Mouse (Mus musculus): ENCODE measurements around the gene Arrdc2.
A peak's percentile ranks its signal among the peaks of the same experiment; 100 is the strongest.

Arrdc2 gene

GRCm38 (mm10) chr8:70839408-70840351 lies at the start of gene Arrdc2:
Gene Arrdc2 (minus strand): TSS chr8:70839720.
- peak; percentile 98 for DNase-seq

DNA sequence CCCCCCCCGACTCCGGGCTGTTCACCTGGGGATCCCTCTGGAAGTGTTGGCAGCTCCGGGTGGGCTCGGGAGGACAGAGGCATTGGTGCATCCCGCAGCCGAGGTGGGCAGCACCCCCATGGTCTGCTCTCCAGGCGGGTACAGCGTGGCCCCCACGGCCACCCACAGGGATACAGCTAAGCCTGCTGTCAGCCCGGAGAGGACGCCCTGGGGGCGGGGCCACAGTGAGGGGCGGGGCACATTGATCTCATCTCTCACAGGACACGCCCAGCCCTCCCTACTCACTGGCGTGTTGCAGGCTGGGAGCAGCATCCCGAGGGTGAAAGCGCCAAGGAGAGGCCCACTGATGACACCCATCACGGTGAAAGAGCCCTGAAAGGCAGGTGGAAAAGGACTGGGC lies 48.1 kb upstream of the Arrdc2 start:
- DNase-seq: no peak

DNA sequence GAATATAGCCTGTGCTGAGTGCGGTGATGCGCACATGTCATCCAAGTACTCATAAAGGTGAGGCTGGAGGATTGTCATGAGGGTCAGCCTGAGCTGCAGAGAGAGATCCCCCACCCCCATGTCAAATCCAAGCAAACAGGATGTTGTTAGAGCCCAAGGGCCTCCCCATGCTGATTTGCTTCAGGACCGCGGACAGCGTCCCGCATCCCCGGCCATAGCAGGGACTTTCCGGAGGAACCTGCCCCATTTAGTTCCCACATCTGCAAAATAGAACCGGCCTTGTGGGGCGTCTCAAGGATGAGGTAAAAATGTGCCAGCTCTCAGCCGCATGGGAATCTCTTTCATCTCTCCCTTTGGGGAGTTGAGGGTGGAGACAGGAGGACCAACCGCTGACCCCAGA lies 46.1 kb upstream of the Arrdc2 start:
- DNase-seq: no peak

DNA sequence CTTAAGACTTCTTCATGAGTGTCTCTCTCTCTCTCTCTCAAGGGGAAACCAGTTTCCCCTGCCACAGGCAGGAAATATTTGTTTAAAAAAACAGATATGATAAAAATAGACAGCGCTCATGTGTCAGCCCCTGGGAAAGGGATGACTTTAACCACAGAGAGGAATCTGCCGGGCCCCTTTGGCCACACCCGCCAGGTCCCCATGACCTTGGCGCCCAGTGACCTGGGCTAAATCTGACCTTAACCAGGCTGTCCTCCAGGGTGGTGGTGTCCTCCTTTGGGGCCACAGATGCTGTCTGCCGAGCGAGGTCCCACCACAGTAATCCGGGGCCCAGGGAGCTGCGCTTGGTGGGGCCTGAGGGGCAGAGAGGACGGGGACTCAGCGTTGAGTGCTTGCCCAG lies 45.2 kb upstream of the Arrdc2 start:
- DNase-seq: no peak

DNA sequence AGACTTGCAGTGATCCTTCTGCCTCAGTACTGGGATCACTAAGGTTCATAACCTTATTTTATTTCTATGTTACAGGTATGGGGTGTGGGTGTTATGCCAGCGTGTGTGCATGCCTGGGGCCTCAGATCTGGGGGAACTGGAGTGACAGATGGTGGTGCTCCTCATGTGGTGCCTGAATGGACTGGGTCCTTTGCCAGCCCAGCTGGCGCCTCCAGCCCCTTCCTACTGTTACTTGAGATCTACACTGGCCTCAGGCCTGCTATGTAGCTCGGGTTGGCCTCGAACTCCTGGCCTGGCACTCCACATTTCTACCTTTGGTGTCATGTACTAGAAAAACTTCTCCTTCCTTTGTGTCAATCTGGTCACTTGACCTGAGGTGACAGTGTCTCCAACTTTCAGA lies 44.7 kb upstream of the Arrdc2 start:
- DNase-seq: no peak

DNA sequence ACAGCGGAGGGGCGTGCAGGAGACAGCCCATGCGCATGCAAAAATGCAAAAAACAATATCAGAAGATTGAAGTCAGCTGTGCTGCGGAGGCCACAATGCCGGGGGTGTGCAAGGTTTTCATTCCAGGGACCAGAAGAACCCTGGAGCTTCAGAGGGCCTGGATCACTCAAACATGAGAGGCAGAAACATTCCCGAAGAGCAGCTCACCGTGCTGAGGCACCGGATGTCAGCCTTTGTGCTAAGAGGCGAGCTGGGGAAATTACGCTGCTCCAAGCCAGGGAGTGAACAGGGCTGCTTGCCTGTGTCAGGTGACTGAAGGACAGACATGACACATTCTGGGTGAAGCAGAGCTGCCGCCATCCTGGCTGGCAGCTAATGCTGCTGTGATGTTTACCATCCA lies 41.0 kb upstream of the Arrdc2 start:
- no peak for DNase-seq

GRCm38 (mm10) chr8:70880126-70880525 lies 40.6 kb upstream of the Arrdc2 start:
- peak; percentile 92 for DNase-seq

DNA sequence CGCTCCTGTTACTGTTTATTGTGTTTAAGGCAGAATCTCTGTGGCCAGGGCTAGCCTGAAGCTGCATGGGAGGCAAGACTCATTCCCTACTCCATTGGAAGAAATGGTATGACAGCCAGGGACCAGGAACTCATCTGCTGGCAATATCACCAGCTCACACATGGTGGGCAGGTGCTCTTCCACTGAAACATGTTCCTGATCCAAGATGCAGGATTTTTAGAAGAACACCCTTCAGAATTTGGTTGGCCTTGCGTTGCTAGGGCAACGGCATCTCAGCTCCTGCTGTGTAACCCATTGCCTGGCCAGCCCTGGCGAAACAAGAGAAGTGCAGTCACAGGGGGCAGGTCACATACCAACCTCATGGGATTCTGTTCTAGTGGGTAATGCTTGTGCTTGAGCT lies 40.0 kb upstream of the Arrdc2 start:
- DNase-seq: no peak

GRCm38 (mm10) chr8:70878178-70878577 lies 38.7 kb upstream of the Arrdc2 start:
- DNase-seq: no peak

DNA sequence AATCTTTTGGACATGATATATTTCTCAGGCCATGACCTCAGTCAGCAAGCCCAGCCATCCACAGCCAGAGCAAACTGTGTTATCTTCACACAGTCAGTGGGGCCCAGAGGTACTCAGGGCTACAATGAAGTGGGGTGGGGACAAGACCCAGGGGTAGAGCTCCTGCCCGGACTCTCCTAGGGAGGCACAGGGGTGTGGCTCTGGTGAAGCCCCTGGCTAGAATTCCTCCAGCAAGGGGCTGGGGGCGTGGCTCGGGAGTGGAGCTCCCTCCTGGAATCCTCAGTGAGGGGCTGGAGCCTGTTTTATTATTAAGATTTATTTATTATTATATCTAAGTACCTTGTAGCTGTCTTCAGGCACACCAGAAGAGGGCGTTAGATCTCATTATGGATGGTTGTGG lies 36.9 kb upstream of the Arrdc2 start:
- DNase-seq: no peak

DNA sequence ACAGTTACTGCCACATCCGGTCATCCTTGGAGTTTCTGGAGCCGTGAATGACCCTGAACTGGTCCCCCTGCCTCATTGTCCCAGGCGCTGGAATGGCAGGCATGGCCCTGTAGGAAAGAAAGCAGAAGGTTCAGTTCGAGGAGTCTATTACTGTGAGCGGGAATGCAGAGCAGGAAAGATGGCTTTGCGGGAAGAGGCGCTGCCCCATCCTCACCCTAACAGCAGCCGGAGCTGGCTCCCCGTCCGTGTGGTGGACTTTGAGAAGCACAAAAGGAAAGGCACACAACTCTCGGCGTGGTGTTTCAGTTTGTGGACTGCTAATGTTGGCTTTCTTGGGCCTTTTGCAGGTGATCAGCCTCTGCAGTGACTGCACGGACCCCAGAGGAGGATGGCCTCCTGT lies 34.9 kb upstream of the Arrdc2 start:
- no peak for DNase-seq

DNA sequence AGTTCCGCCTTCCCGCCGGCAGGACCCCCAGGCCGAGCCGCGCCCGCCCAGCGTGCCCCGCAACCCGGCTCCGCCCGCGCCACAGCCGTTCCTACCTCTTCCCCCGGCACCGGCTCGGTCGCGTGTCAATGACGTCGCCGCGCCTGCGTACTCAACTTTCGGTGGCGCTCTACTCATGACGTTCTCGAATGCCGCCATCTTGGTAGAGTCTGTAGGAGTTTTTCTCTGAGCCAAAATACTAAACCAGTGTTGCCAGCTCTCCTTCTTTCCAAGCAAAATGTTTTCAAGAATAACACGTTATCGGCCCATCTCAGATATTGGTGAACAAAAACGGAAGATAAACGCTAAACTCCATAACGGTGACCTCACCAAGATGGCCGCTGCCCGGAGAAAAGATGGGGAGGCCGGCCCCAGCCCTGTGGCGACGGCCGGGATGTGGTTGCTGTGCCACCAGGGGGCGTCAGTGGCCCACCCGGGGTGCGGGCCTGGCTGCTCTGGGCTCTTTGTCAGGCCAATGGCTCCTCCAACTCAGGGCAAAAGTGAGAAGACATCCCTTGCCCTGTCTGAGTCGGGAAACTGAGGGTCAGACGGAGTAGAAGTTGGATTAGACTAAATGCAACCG lies 34.0 kb upstream of the Arrdc2 start, which contains the start of gene Ccdc124:
Ccdc124 (minus strand) TSS at position 572 of the 622 bp plus-strand sequence.
- peak; percentile 94 for DNase-seq

GRCm38 (mm10) chr8:70872643-70873363 lies 33.3 kb upstream of the Arrdc2 start:
- no peak for DNase-seq

GRCm38 (mm10) chr8:70871195-70871807 lies 31.8 kb upstream of the Arrdc2 start:
- DNase-seq: no peak

- DNase-seq: peak; percentile 62
Observed at GRCm38 (mm10) chr8:70869601-70870041, 30.1 kb upstream of the Arrdc2 start.

- no peak for DNase-seq
Observed at GRCm38 (mm10) chr8:70869199-70869571, 29.7 kb upstream of the Arrdc2 start.

DNA sequence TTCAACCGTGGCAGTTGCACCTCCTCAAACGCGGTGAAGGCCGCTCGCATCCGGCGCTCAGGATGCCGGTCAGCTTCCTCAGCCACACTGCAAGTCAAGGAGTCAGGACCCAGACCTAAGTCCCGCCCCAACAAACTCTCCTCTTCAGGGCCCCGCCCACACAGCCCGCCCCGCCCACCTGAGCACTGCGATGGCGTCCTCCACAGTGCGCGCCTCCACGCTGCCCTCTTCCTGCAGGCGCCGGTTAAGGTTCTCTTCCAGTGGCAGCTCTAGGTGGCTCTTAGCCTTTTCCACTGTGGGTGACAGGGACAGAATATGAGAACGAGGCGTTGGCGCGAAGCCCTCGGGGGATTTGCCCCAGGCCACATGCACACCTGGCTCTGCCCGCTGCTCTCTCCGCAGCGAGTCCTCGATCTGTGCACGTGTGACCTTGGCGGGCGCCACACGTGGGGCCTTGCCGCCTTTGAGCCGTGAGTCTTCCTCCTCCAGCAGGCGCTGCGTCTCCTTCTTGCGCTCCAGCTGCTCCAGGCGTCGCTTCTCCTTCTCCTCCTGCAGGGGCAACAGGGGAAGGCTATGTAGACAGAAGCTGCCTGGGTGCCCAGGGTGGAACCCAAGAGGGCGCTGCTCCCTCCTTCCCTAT lies 29.2 kb upstream of the Arrdc2 start:
- DNase-seq: peak; percentile 43

DNA sequence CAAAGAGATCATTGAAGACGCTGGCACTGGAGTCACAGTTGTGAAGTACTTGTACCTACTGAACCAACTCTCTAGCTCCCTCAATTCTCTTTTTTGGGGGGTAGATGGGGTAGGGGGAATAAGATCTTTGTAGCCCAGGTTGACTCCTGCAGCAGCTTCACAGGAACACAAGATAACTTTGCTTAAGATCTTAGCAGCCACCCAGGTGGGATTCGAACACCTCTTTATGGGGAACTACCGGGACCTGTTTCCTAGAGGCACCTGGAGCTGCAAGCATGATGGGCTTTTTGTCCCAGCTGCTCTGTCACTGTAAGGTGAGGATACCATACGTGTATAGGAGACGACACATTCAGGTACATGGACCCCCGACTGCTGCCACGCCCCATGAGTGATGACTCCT lies 27.0 kb upstream of the Arrdc2 start:
- no peak for DNase-seq

DNA sequence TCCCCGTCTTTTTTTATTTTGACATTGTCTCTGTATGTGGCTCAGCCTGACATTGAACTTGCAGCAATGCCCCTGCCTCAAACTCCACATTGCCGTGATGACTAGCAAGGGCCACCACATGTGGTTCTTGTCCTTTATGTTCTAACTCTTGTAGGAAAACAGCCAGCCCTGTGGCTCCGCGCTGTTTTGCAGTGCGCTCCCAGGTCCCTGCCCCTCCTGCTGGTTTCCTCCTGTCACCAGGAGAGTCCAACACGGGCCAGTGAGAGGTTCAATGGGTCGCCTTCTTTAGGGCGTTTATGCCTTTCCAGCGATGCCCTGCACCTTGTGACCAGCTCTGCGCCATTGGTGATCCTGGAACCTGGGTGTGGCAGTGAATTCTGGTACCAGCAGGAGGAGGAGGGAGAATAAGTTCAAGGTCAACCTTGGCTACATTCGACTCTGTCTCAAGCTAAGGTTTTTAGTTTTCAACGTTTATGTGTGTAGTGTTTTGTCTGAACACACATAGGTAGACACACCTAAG lies 26.5 kb upstream of the Arrdc2 start:
- no peak for DNase-seq

DNA sequence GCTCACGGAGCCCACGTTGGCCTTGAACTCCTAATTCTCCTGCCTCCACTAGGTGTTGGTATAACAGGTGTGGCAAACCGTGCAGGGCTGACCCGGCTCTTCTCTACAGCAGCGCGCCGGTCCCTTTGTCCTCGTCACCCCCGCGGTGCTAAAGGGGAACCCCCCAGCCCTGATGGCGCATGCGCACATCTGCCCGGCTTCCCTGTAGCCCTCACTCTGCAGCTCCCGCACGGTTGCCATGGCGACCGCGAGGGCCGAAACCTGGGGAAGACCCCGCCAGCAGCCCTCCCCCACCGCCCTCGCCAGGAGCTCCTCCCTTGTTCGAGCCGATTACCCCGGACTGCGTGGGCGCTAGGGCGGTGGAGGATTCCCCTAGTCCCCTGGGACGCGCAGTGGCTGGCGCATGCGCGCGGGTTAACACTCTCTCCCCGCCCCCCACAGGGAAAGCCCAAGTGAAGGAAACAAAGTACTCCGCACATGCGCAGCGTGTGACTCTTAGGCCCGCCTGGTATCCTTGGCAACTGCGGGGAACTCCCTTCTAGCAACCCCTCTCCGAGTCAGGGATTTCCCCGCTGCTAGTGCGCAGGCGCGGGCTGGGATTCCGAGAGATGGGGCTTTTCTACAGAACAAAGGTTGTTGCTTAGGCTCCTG lies 26.0 kb upstream of the Arrdc2 start:
- peak; percentile 98 for DNase-seq

GRCm38 (mm10) chr8:70864712-70865221 lies 25.2 kb upstream of the Arrdc2 start:
- no peak for DNase-seq
